Mouse (Mus musculus) limb, embryonic 15.5 days (tissue): ENCODE results near the gene Olfr993. TPM values are rescaled to one million over a fixed set of nuclear protein-coding genes. Genes with fewer than 3 reads are reported as not detected.

Source experiments
- ATAC-seq: fragments of 200-750 bp; cut with Nextera tagmentation; 2 replicates; pipeline ENCODE4 v1.8.0; 2017; ENCODE audit warnings: low read depth, moderate TSS enrichment; ENCODE audit not compliant: insufficient number of reproducible peaks, low FRiP score, low TSS enrichment
- H3K27ac ChIP-seq: fragments of 300-500 bp; sonication (generic); 2 replicates; pipeline ENCODE4 v1.5.1; 2015; ENCODE audit warnings: moderate library complexity, mild to moderate bottlenecking, inconsistent platforms
- H3K27me3 ChIP-seq: fragments of 300-500 bp; sonication (generic); 2 replicates; pipeline ENCODE4 v1.6.1; 2015; ENCODE audit warnings: inconsistent platforms
- H3K36me3 ChIP-seq: fragments of 300-500 bp; sonication (generic); 2 replicates; pipeline ENCODE4 v1.6.1; 2015; ENCODE audit warnings: inconsistent platforms
- H3K4me1 ChIP-seq: fragments of 300-500 bp; sonication (generic); 2 replicates; pipeline ENCODE4 v1.6.1; 2015; ENCODE audit warnings: inconsistent platforms
- H3K4me2 ChIP-seq: fragments of 300-500 bp; sonication (generic); 2 replicates; pipeline ENCODE4 v1.6.1; 2015; ENCODE audit warnings: mild to moderate bottlenecking, inconsistent platforms
- H3K4me3 ChIP-seq: fragments of 300-500 bp; sonication (generic); 2 replicates; pipeline ENCODE4 v1.5.1; 2015; ENCODE audit warnings: mild to moderate bottlenecking, inconsistent platforms
- H3K9ac ChIP-seq: fragments of 300-500 bp; sonication (generic); 2 replicates; pipeline ENCODE4 v1.6.1; 2015; ENCODE audit warnings: inconsistent platforms
- H3K9me3 ChIP-seq: fragments of 300-500 bp; sonication (generic); 2 replicates; pipeline ENCODE4 v1.6.1; 2016; ENCODE audit warnings: inconsistent platforms
- WGBS: fragments of 180-500 bp; shearing (Covaris S2); methylation state at CpG from one replicate; pipeline ENCODE4 v1.1.7; 2015; 5-methylcytosine and 5-hydroxymethylcytosine counted together
- polyA plus RNA-seq: library from polyadenylated mRNA; unstranded; fragments of >200 nt; fragmentation: Nextera tagmentation; extraction: Ambion mirVana; gene quantifications from 2 replicates; pipeline ENCODE4 v1.2.1, GENCODE M21; 2015

Olfr993 gene
- not detected in 2 replicates for polyA plus RNA-seq

GRCm38 (mm10) chr2:85414777-85415176 lies at the start of gene Olfr993:
TSS of gene Olfr993 (minus strand) at chr2:85414877.
- Histone ChIP-seq H3K4me2 (no peak within 1 kb of the TSS), H3K36me3 (no peaks in the 10 kb centered on the region), H3K9ac (no peak within 1 kb of the TSS), H3K27me3 (no peaks in the 10 kb centered on the region), H3K4me1 (no peaks in the 10 kb centered on the region), H3K9me3 (no peaks in the 10 kb centered on the region), H3K27ac (no peak within 1 kb of the TSS), H3K4me3 (no peak within 1 kb of the TSS)
- no peak for ATAC-seq

DNA sequence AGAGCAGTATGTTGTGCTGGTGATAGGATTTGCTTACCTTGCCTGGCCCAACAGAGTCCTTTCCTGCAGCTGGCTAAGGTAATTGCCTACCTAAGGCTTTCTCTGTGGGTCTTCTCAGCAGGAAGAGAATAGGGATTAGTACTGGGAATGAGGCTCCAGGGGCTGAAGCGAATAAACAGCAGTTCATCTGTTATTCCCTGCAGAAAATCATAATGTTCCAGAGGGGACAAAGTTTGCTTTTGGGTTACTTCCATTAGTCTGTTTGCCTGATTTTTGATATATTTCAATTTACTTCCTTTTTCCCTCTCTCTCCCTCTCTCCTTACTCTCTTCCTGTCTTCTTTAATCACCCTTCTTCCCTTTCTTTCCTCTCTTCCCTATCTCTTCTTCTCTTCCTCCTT lies 28.9 kb upstream of the Olfr993 start, which contains the start of gene Olfr995:
Gene Olfr995 (minus strand): TSS at position 101 of the 400 bp plus-strand sequence.
- Histone ChIP-seq H3K4me1 (no peaks in the 10 kb centered on the region), H3K4me3 (no peak within 1 kb of the TSS), H3K36me3 (no peaks in the 10 kb centered on the region), H3K27me3 (no peaks in the 10 kb centered on the region), H3K4me2 (no peak within 1 kb of the TSS), H3K9me3 (no peaks in the 10 kb centered on the region), H3K27ac (no peak within 1 kb of the TSS), H3K9ac (no peak within 1 kb of the TSS)
- no peak for ATAC-seq
- 18% methylated on average over 1 of the region's 1 CpGs for WGBS

- no peaks in the 10 kb centered on the region for H3K9me3 ChIP-seq
- H3K4me2 ChIP-seq, result no peak overlapping the region
- H3K27me3 ChIP-seq, result no peaks in the 10 kb centered on the region
- H3K36me3 ChIP-seq, result no peaks in the 10 kb centered on the region
- H3K9ac ChIP-seq, result no peak overlapping the region
- ATAC-seq, result no peak
- no peak overlapping the region for H3K4me3 ChIP-seq
- no peaks in the 10 kb centered on the region for H3K4me1 ChIP-seq
- H3K27ac ChIP-seq, result no peak overlapping the region
Measured at GRCm38 (mm10) chr2:85442546-85442945, 27.9 kb upstream of the Olfr993 start.

- Histone ChIP-seq H3K4me1 (no peaks in the 10 kb centered on the region), H3K9ac (no peak within 1 kb of the TSS), H3K4me3 (no peak within 1 kb of the TSS), H3K27me3 (no peaks in the 10 kb centered on the region), H3K27ac (no peak within 1 kb of the TSS), H3K4me2 (no peak within 1 kb of the TSS), H3K36me3 (no peaks in the 10 kb centered on the region), H3K9me3 (no peaks in the 10 kb centered on the region)
- ATAC-seq, result no peak
- WGBS, result 92% methylated on average over 3 of the region's 3 CpGs
Measured at GRCm38 (mm10) chr2:85436351-85436750, 21.7 kb upstream of the Olfr993 start, which contains the start of gene Olfr994. TSS of gene Olfr994 (minus strand) at chr2:85436451.

- H3K27me3 ChIP-seq, result no peaks in the 10 kb centered on the region
- no peaks in the 10 kb centered on the region for H3K4me1 ChIP-seq
- H3K36me3 ChIP-seq, result no peaks in the 10 kb centered on the region
- H3K4me2 ChIP-seq, result no peak overlapping the region
- no peak overlapping the region for H3K9ac ChIP-seq
- no peak overlapping the region for H3K27ac ChIP-seq
- WGBS, result 79% methylated on average over 1 of the region's 1 CpGs
- H3K4me3 ChIP-seq, result no peak overlapping the region
- no peaks in the 10 kb centered on the region for H3K9me3 ChIP-seq
- no peak for ATAC-seq
Measured at GRCm38 (mm10) chr2:85425893-85426292, 11.2 kb upstream of the Olfr993 start.

- H3K27me3 ChIP-seq, result no peaks in the 10 kb centered on the region
- no peak for ATAC-seq
- 56% methylated on average over 2 of the region's 2 CpGs for WGBS
- H3K4me2 ChIP-seq, result no peak within 1 kb of the TSS
- H3K36me3 ChIP-seq, result no peaks in the 10 kb centered on the region
- H3K27ac ChIP-seq, result no peak within 1 kb of the TSS
- no peaks in the 10 kb centered on the region for H3K9me3 ChIP-seq
- no peak within 1 kb of the TSS for H3K9ac ChIP-seq
- H3K4me1 ChIP-seq, result no peaks in the 10 kb centered on the region
- H3K4me3 ChIP-seq, result no peak within 1 kb of the TSS
Measured at GRCm38 (mm10) chr2:85409369-85409768, 5.3 kb downstream of the Olfr993 start, which contains the start of gene Olfr992. TSS of gene Olfr992 (minus strand) at chr2:85409469.

Other genes with a start within 250 kb of the Olfr993 start
- gene Lrrc55, start 217.7 kb downstream of the Olfr993 start, polyA plus RNA-seq, result 0.74 and 0.78 TPM in 2 replicates
- not detected in 2 replicates for gene Olfr987, start 75.6 kb downstream of the Olfr993 start, polyA plus RNA-seq
- not detected in 2 replicates for gene Olfr988, start 51.6 kb downstream of the Olfr993 start, polyA plus RNA-seq
- not detected in 2 replicates for gene Olfr992, start 5.4 kb downstream of the Olfr993 start, polyA plus RNA-seq
- not detected in 2 replicates for gene Olfr994, start 21.6 kb upstream of the Olfr993 start, polyA plus RNA-seq
- gene Olfr995, start 28.8 kb upstream of the Olfr993 start, polyA plus RNA-seq, result not detected in 2 replicates
- 15.1 and 16.6 TPM in 2 replicates for gene 4833423E24Rik, start 104.1 kb upstream of the Olfr993 start, polyA plus RNA-seq
- gene Olfr996, start 164.3 kb upstream of the Olfr993 start, polyA plus RNA-seq, result not detected in 2 replicates
- gene Olfr998, start 174.1 kb upstream of the Olfr993 start, polyA plus RNA-seq, result not detected in 2 replicates
- not detected in 2 replicates for gene Olfr1000, start 197.0 kb upstream of the Olfr993 start, polyA plus RNA-seq
- not detected in 2 replicates for gene Olfr1002, start 235.8 kb upstream of the Olfr993 start, polyA plus RNA-seq
- gene Olfr154, start 249.6 kb upstream of the Olfr993 start, polyA plus RNA-seq, result not detected in 2 replicates